Mouse (Mus musculus): ENCODE measurements around the gene Pax8. TPM values are rescaled to one million over a fixed set of nuclear protein-coding genes. Genes with fewer than 3 reads are reported as not detected.

Pax8 gene
- polyA plus RNA-seq, 1 experiment from 2014 or later, result 0.22 TPM

DNA sequence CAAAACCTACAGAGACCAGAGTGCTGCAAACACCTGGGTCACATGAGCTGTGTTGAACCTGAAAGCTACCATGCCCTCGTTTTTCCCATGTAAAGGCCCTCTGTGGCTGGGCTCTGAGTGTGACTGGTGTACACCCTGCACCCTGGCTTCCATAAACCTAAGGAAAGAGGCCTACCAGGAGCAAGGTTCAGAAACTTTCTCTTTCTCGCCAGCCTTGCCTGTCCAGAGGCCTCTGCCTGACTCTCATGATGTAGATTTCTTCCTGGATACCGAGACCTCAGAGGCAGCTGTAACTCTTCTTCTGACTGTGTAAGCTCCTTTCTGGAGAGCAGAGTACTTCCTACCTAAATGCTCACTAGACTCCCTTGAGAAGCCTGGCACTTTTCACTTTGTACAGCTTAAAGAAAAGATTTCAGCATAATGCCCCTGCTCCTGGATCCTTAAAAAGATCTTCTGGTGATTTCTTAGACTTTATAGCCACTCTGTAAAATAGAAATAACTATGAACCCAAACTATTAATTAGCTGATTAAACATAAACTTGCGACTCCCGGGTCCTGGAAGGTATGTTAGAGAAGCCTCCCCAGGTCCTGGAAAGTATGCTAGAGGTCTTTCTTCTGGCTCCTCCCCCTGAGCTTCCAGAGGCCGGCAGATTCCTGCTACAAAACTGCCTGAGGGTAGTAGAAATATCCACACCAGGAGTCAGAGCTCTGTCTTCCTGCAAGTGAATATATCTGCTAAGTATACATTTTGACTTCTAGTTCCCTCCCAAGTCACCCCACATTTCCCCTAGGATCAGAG is 20.1 kb downstream of the Pax8 start:
- 0 out of 2 replicates have a peak, but pooled peaks have one; percentile 34 for ATAC-seq (replicated peaks; ENCODE audit: low FRiP score, low TSS enrichment, low read depth)

DNA sequence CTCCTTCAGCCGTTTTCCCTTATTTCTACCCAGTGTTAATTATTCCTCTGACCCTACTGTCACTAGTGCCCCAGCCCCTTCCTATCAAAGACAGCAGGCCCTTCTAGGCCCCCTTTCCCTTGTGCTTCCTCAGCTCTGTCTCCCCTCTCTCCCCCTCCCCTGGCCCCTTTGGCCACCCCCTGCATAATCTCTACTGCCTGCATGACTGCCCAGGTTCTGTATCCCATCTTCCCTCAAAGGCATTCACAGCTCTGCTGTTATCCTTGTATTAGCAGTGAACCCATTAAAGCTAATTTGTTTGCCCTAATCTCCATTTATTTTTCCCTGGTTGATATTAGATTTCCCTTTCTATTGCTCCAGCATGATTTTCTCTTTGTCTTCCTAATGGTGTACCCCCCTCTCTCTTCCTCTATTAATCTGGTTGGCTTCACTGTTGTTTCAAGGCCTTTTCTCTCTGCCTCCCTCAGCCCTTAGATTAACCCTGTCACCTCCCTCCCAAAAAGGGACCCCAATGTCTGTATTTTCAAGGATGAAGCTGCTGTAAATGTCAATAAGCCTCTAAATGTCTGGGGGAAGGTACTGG is 20.9 kb downstream of the Pax8 start:
- no peak for ATAC-seq (replicated peaks; ENCODE audit: low FRiP score, low TSS enrichment, low read depth)
- no peaks in the 10 kb centered on the region for H3K9me3 ChIP-seq (ENCODE audit: control insufficient read depth, low read length)
- 35% methylated on average over 1 of the region's 1 CpGs for WGBS
- no peak overlapping the region for H3K4me2 ChIP-seq (ENCODE audit: low read length)
- H3K4me1 ChIP-seq (replicated peaks; ENCODE audit: control insufficient read depth, insufficient read depth, low read length), result peaks cover 5% of the 10 kb centered on the region
- H3K27me3 ChIP-seq (replicated peaks; ENCODE audit: control insufficient read depth, insufficient read depth, low read length), result no peaks in the 10 kb centered on the region
- DNase-seq (ENCODE audit: low spot score), result peak; percentile 40
- no peak overlapping the region for H3K9ac ChIP-seq (ENCODE audit: low read length)
- H3K27ac ChIP-seq (ENCODE audit: low read depth), result peak overlapping the region; percentile 8; the same call in 1 of the 2 replicates
- H3K4me3 ChIP-seq (ENCODE audit: low read depth, low read length), result no peak overlapping the region
- no peaks in the 10 kb centered on the region for H3K36me3 ChIP-seq (ENCODE audit: control insufficient read depth, insufficient read depth, low read length)

More for the DNA sequence above, 20.1 kb downstream of the Pax8 start:
- DNase-seq (ENCODE audit: low spot score), result peak; percentile 52
- Histone ChIP-seq H3K9me3 (ENCODE audit: control insufficient read depth, low read length) (no peaks in the 10 kb centered on the region), H3K27ac (ENCODE audit: low read depth) (peak overlapping the region; percentile 8), H3K4me1 (replicated peaks; ENCODE audit: control insufficient read depth, insufficient read depth, low read length) (peaks cover 5% of the 10 kb centered on the region), H3K27me3 (replicated peaks; ENCODE audit: control insufficient read depth, insufficient read depth, low read length) (no peaks in the 10 kb centered on the region), H3K4me3 (ENCODE audit: low read depth, low read length) (no peak overlapping the region), H3K4me2 (ENCODE audit: low read length) (no peak overlapping the region), H3K9ac (ENCODE audit: low read length) (no peak overlapping the region), H3K36me3 (ENCODE audit: control insufficient read depth, insufficient read depth, low read length) (no peaks in the 10 kb centered on the region)
- WGBS, result 25% methylated on average over 6 of the region's 6 CpGs

DNA sequence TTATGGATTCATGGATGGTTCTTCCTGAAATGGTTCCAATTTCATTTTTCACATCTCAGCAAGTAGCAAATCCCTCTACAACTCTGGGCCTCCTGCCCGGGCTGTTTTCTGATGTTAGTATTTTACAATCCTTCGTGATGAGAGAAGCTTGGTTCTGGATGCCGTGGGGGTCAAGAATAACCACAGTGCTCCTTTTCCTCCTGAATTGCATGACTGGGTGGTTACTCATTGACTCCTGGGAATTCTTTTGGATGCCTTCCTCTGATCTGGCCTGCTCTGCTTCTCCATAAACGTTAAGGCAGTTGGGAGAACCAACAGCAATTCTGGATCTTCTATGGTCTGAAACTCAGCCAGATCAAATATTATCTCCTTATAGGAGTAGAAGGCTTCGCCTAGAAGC is 22.2 kb downstream of the Pax8 start:
- ATAC-seq (replicated peaks; ENCODE audit: low FRiP score, low TSS enrichment, low read depth) (no peak), DNase-seq (ENCODE audit: low spot score) (peak; percentile 27)
- Histone ChIP-seq H3K4me3 (ENCODE audit: low read depth, low read length) (no peak overlapping the region), H3K27me3 (replicated peaks; ENCODE audit: control insufficient read depth, insufficient read depth, low read length) (no peaks in the 10 kb centered on the region), H3K9ac (ENCODE audit: low read length) (no peak overlapping the region), H3K36me3 (ENCODE audit: control insufficient read depth, insufficient read depth, low read length) (no peaks in the 10 kb centered on the region), H3K27ac (ENCODE audit: low read depth) (no peak overlapping the region), H3K4me2 (ENCODE audit: low read length) (no peak overlapping the region), H3K9me3 (ENCODE audit: control insufficient read depth, low read length) (no peaks in the 10 kb centered on the region), H3K4me1 (replicated peaks; ENCODE audit: control insufficient read depth, insufficient read depth, low read length) (peaks cover 5% of the 10 kb centered on the region)
- WGBS, result 74% methylated on average over 5 of the region's 5 CpGs

DNA sequence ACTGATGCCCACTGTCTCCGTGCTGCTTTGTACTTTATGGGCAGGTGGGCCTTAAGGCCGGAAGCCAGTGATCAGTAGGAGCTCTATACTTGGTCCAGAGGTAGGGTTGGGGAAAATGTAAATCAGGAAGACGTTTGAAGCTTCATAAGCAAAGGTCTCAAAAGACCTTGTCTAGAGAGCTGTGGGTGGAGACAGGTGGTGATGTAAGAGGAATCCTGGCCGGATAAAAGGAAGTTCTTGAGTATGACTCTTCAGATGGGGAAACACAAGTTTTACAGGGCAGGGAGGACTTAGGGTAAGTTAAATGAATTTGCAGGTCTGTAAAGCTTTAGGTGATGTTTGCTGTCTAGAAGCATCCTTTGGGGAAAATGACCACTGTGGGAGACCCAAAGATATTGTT is 26.3 kb downstream of the Pax8 start:
- H3K9me3 ChIP-seq (ENCODE audit: control insufficient read depth, low read length), result no peaks in the 10 kb centered on the region
- no peak overlapping the region for H3K4me3 ChIP-seq (ENCODE audit: low read depth, low read length)
- H3K4me1 ChIP-seq (replicated peaks; ENCODE audit: control insufficient read depth, insufficient read depth, low read length), result no peaks in the 10 kb centered on the region
- H3K27ac ChIP-seq (ENCODE audit: low read depth), result no peak overlapping the region
- DNase-seq (ENCODE audit: low spot score) (peak; percentile 16), ATAC-seq (replicated peaks; ENCODE audit: low FRiP score, low TSS enrichment, low read depth) (no peak)
- no peak overlapping the region for H3K9ac ChIP-seq (ENCODE audit: low read length)
- H3K4me2 ChIP-seq (ENCODE audit: low read length), result no peak overlapping the region
- WGBS, result 73% methylated on average over 4 of the region's 4 CpGs
- no peaks in the 10 kb centered on the region for H3K27me3 ChIP-seq (replicated peaks; ENCODE audit: control insufficient read depth, insufficient read depth, low read length)
- no peaks in the 10 kb centered on the region for H3K36me3 ChIP-seq (ENCODE audit: control insufficient read depth, insufficient read depth, low read length)

GRCm38 (mm10) chr2:24443256-24443790 is 32.1 kb downstream of the Pax8 start:
- H3K4me3 ChIP-seq (ENCODE audit: low read depth, low read length), result no peak overlapping the region

GRCm38 (mm10) chr2:24442303-24442925 is 33.0 kb downstream of the Pax8 start:
- H3K36me3 ChIP-seq (ENCODE audit: control insufficient read depth, insufficient read depth, low read length), result no peaks in the 10 kb centered on the region
- no peak overlapping the region for H3K9ac ChIP-seq (ENCODE audit: low read length)
- no peak overlapping the region for H3K4me3 ChIP-seq (ENCODE audit: low read depth, low read length)
- DNase-seq (ENCODE audit: low spot score), result peak; percentile 28
- 66% methylated on average over 4 of the region's 4 CpGs for WGBS
- H3K9me3 ChIP-seq (ENCODE audit: control insufficient read depth, low read length), result no peaks in the 10 kb centered on the region
- no peak overlapping the region for H3K4me2 ChIP-seq (ENCODE audit: low read length)
- H3K4me1 ChIP-seq (replicated peaks; ENCODE audit: control insufficient read depth, insufficient read depth, low read length), result no peaks in the 10 kb centered on the region
- no peak for ATAC-seq (replicated peaks; ENCODE audit: low FRiP score, low TSS enrichment, low read depth)
- H3K27ac ChIP-seq (ENCODE audit: low read depth), result no peak overlapping the region
- no peaks in the 10 kb centered on the region for H3K27me3 ChIP-seq (replicated peaks; ENCODE audit: control insufficient read depth, insufficient read depth, low read length)

More at GRCm38 (mm10) chr2:24443256-24443790, 32.1 kb downstream of the Pax8 start:
- Histone ChIP-seq H3K36me3 (ENCODE audit: control insufficient read depth, insufficient read depth, low read length) (no peaks in the 10 kb centered on the region), H3K9me3 (ENCODE audit: control insufficient read depth, low read length) (no peaks in the 10 kb centered on the region), H3K27me3 (replicated peaks; ENCODE audit: control insufficient read depth, insufficient read depth, low read length) (no peaks in the 10 kb centered on the region), H3K9ac (ENCODE audit: low read length) (no peak overlapping the region), H3K27ac (ENCODE audit: low read depth) (no peak overlapping the region), H3K4me2 (ENCODE audit: low read length) (no peak overlapping the region), H3K4me1 (replicated peaks; ENCODE audit: control insufficient read depth, insufficient read depth, low read length) (no peaks in the 10 kb centered on the region)
- 55% methylated on average over 3 of the region's 3 CpGs for WGBS
- peak; percentile 34 for DNase-seq (ENCODE audit: low spot score)
- no peak for ATAC-seq (replicated peaks; ENCODE audit: low FRiP score, low TSS enrichment, low read depth)

- H3K4me3 ChIP-seq (ENCODE audit: low read depth, low read length), result no peak overlapping the region
- H3K27me3 ChIP-seq (replicated peaks; ENCODE audit: control insufficient read depth, insufficient read depth, low read length), result no peaks in the 10 kb centered on the region
- H3K27ac ChIP-seq (ENCODE audit: low read depth), result no peak overlapping the region
- DNase-seq (ENCODE audit: low spot score), result no peak
- no peak overlapping the region for H3K9ac ChIP-seq (ENCODE audit: low read length)
- no peaks in the 10 kb centered on the region for H3K36me3 ChIP-seq (ENCODE audit: control insufficient read depth, insufficient read depth, low read length)
- H3K4me1 ChIP-seq (replicated peaks; ENCODE audit: control insufficient read depth, insufficient read depth, low read length), result no peaks in the 10 kb centered on the region
- no peaks in the 10 kb centered on the region for H3K9me3 ChIP-seq (ENCODE audit: control insufficient read depth, low read length)
- H3K4me2 ChIP-seq (ENCODE audit: low read length), result no peak overlapping the region
- no peak for ATAC-seq (replicated peaks; ENCODE audit: low FRiP score, low TSS enrichment, low read depth)
Observed at GRCm38 (mm10) chr2:24441899-24442298, 33.5 kb downstream of the Pax8 start.

DNA sequence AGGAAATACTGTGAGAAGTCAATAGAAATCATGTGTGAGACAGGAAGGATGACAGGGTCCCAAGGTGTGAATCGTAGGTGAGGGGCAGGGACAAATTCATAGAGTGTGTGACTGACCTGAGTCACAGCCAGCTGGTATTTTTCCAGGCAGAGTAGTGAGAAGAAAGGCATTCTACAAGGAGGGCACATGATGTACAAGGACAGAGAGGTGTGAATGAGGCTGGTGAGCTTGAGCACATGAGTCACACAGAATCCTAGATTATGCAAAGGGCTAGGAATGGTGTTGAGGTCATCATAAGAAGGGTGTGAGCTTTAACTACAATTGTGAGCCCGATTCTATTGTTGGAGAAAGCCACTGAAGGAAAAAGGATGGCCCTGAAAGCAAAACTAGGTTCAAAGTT is 35.3 kb downstream of the Pax8 start:
- no peaks in the 10 kb centered on the region for H3K4me1 ChIP-seq (replicated peaks; ENCODE audit: control insufficient read depth, insufficient read depth, low read length)
- 84% methylated on average over 2 of the region's 2 CpGs for WGBS
- H3K36me3 ChIP-seq (ENCODE audit: control insufficient read depth, insufficient read depth, low read length), result no peaks in the 10 kb centered on the region
- peak; percentile 45 for DNase-seq (ENCODE audit: low spot score)
- H3K27ac ChIP-seq (ENCODE audit: low read depth), result no peak overlapping the region
- no peaks in the 10 kb centered on the region for H3K27me3 ChIP-seq (replicated peaks; ENCODE audit: control insufficient read depth, insufficient read depth, low read length)
- H3K4me2 ChIP-seq (ENCODE audit: low read length), result no peak overlapping the region
- H3K9me3 ChIP-seq (ENCODE audit: control insufficient read depth, low read length), result no peaks in the 10 kb centered on the region
- no peak overlapping the region for H3K4me3 ChIP-seq (ENCODE audit: low read depth, low read length)
- ATAC-seq (replicated peaks; ENCODE audit: low FRiP score, low TSS enrichment, low read depth), result no peak
- no peak overlapping the region for H3K9ac ChIP-seq (ENCODE audit: low read length)

All from intestine, embryonic 14.5 days (tissue).